Comparison of ENCODE assay signal across 8 mouse cellular contexts in genomic region chr3:103279182-103280149, GRCm38 (mm10). TPM values are rescaled to one million over a fixed set of nuclear protein-coding genes. Genes with fewer than 3 reads are reported as not detected.
DNase-seq lines count a peak whose midpoint lies in the region; ATAC-seq lines count a peak whose summit lies in the region.

Trim33 (plus strand) TSS chr3:103279293.

- peak within 1 kb of the TSS; percentile 96 for H3K4me2 ChIP-seq in hindbrain, embryonic 13.5 days

- H3K4me1 ChIP-seq in hindbrain, embryonic 13.5 days (replicated peaks): peaks cover 28% of the 10 kb centered on the region

- H3K27me3 ChIP-seq in hindbrain, embryonic 13.5 days: no peaks in the 10 kb centered on the region

- no peaks in the 10 kb centered on the region for H3K36me3 ChIP-seq in hindbrain, embryonic 13.5 days

- H3K9ac ChIP-seq in hindbrain, embryonic 13.5 days: peak within 1 kb of the TSS; percentile 99

- DNase-seq in NIH3T3 (ENCODE audit: low read depth): peak; percentile 98
- DNase-seq in cerebellum, postnatal 10 days: peak; percentile 95 to 96
- peak; percentile 79 to 80 for DNase-seq in frontal cortex, postnatal 14 days (ENCODE audit: low spot score in 2 of 2)
- DNase-seq in layer of hippocampus, postnatal 25 days (ENCODE audit: extremely low spot score in 1 of 2, low spot score in 1 of 2): peak; percentile 75 to 86
- peak; percentile 87 for DNase-seq in lung, postnatal 25 days (ENCODE audit: low spot score)
- DNase-seq in retina, embryonic 14.5 days (ENCODE audit: low spot score): peak; percentile 93
- DNase-seq in thymus, postnatal 4 days: peak; percentile 95

- peak within 1 kb of the TSS; percentile 100 for H3K4me3 ChIP-seq in hindbrain, embryonic 13.5 days

- peak within 1 kb of the TSS; percentile 99 for H3K27ac ChIP-seq in hindbrain, embryonic 13.5 days

- no peaks in the 10 kb centered on the region for H3K9me3 ChIP-seq in hindbrain, embryonic 13.5 days

- peak; percentile 91 for ATAC-seq in hindbrain, embryonic 13.5 days (ENCODE audit: low FRiP score)

- WGBS in hindbrain, embryonic 13.5 days: under 1% methylated on average over 102 of the region's 136 CpGs

RNA-seq across cellular contexts. Expression of gene Trim33, which starts in this region (rescaled TPM):
- polyA plus RNA-seq in hindbrain, embryonic 13.5 days (2015; fragmentation: Nextera tagmentation; extraction: Ambion mirVana): 35.9 and 39.5 TPM in 2 replicates
- total RNA-seq in layer of hippocampus, postnatal 25 days (2021): 10 to 100 TPM; 48.0 to 56.1 TPM

Comparison
In these comparisons a context has a peak if more than half of its experiments do, and no peak if none do; other contexts are left out.
1. Peak in every context shown above with its lines: DNase-seq, ATAC-seq, H3K4me3 ChIP-seq and H3K27ac ChIP-seq.